Mouse (Mus musculus) layer of hippocampus, adult 11-12 months (tissue): Measurements from ENCODE around the gene Gm20388.

Experiments used
- DNase-seq: peaks from one replicate; pipeline ENCODE4 v3.0.0; 2022; ENCODE audit warnings: low spot score

The Gm20388 gene

GRCm38 (mm10) chr8:123284493-123284892, 3373.9 kb downstream of the Gm20388 start:
- no peak for DNase-seq

DNA sequence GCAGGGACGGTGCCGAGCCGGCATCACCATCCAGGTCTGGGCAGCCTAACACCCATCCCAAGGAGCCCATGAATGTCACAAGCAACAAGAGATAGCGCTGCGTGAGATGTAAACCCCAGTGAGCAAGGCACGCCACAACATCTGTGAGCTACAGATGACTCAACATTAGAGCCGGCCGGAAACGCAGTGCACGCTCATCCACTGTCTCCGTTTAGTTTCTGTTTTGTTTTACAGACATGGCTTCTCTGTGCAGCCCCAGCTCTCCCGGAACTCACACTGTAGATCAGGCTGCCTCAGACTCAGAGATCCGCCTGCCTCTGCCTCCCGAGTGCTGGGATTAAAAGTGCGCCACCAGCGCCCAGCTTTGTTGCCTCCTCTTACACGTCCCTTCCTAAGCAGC, 3376.7 kb downstream of the Gm20388 start:
- DNase-seq: no peak

DNA sequence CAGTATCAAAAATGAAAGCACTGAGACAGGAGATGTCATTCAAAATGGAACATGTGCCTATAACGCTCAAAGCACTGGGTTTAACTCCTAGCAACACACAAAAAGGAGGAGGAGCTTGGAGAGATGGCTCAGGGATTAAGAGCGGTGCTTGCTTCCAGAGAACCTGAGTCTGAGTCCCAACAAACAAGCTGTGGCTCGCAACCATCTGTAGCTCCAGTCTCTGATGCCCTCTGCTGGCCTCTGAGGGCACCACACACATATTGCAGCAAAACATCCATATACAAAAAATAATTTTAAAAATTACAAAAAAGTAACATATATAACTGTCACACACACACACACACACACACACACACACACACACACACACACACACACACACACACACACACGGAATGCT, 3379.5 kb downstream of the Gm20388 start:
- peak; percentile 38 for DNase-seq

DNA sequence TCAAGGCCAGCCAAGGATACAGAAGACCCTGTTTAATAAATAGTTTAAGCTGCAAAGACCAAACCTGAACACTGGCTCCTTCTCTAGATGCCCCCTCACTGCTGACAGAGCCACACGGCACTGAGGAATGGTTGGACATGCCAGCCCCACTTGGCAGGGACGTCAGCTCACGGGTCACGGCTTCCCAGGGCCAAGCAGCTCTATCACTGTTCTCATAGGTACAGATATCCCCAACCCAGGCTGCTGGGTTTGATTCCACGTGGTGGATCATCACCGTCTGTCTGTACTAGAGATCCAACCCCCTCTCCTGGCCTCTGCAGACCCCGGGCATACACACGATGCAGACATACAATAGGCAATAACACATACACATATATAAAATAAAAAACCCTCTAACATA, 3380.0 kb downstream of the Gm20388 start:
- DNase-seq: no peak

DNA sequence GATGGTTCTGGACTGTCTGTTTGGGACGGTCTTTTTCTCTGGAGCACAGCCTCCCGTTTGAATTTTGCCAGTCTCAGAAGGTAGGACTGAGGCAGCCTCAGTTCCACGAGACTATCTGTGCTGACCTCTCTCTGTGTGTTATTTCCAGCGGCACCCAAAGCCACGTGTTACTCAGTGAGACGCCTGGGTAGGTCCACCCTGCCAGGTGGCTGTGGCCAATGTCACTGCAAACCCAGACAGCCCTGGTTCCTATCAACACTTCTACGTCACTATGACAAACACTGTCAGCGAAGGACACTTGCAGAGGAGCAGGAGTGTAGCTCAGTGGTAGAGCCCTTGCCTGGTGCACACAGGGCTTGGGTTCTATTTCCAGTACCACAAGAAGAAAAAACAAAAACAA, 3381.1 kb downstream of the Gm20388 start:
- DNase-seq: no peak

GRCm38 (mm10) chr8:123292281-123292680, 3381.6 kb downstream of the Gm20388 start:
- no peak for DNase-seq

- DNase-seq: no peak
Measured at GRCm38 (mm10) chr8:123292785-123293184, 3382.1 kb downstream of the Gm20388 start.

DNA sequence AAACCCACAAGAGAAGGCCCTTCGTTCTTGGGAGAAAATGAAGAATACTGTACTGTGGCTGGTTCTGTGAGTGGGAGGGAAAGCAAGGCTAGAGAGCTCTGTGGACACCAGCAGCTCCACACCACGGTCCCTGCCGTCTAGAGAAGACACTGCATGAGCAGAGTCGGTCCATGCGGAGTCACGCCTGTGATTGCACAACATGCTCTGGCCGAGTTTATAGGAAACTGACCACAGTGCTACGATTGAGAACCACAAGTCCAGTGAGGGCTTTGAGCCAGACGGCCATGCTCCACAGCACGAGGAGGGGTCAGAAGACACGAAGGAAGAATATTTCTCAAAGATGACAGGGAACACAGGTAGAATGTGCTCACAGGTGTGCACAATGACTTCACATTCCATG, 3387.7 kb downstream of the Gm20388 start:
- DNase-seq: no peak

DNA sequence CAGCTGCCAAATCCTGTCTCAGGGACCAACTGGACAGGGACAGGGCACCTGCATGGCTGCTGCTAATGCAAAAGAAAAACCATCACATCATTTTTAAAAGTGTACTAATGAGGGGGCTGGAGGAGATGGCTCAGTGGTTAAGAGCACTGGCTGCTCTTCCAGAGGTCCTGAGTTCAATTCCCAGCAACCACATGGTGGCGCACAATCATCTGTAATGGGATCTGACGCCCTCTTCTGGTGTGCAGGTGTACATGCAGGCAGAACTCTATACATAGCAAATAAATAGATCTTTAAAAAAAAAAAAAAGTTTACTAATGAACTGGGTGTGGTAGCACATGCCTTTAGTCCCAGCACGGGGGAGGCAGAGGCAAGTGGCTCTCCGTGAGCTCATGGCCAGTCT, 3398.1 kb downstream of the Gm20388 start:
- no peak for DNase-seq

GRCm38 (mm10) chr8:123317781-123318466, 3407.3 kb downstream of the Gm20388 start:
- no peak for DNase-seq

DNA sequence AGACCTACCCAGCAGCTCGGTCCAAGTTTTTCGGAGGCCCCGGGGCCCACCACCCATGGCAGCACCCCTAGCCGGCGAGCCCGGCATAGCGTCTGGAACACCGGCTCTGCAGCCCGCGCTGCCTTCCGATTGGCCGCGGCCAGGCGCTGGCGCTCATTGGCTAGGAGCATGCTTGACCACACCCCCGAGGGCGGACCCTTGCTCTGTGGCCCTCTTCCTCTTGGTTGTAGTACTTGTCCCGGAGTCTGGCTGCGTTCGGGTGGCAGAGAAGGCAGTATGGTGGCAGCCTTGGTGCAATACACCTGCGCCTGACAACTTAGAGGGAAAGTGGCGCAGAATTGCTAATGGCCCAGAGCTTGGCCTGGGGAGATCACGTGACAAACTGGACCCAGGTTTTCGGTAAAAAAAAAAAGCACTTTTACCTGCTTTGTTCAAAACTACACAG, 3407.8 kb downstream of the Gm20388 start, which contains the start of gene Fanca:
Gene Fanca, minus strand, starts transcription at position 110 of the 445 bp plus-strand sequence.
- peak; percentile 91 for DNase-seq

- peak; percentile 54 for DNase-seq
Measured at GRCm38 (mm10) chr8:123319522-123320164, 3409.0 kb downstream of the Gm20388 start.

GRCm38 (mm10) chr8:123328552-123328951, 3417.9 kb downstream of the Gm20388 start:
- no peak for DNase-seq

DNA sequence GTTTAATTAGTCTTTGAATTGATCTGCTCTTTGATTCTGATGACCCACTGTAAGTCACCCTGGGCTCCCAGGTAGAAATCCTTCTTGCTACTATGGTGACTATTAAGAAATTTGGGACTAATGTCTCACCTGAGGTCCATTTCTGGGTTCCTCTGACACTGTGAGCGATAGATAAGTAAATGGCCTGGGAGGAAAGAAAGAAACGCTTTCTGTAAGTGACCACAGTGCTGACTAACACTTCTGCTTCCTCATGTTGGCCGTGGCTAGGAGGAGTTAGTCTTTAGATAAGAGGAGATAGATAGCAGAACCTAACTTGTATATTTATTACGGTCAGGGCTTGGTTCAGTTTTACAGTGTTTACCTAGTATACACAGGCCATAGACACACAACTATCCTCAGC, 3418.7 kb downstream of the Gm20388 start:
- DNase-seq: no peak

DNA sequence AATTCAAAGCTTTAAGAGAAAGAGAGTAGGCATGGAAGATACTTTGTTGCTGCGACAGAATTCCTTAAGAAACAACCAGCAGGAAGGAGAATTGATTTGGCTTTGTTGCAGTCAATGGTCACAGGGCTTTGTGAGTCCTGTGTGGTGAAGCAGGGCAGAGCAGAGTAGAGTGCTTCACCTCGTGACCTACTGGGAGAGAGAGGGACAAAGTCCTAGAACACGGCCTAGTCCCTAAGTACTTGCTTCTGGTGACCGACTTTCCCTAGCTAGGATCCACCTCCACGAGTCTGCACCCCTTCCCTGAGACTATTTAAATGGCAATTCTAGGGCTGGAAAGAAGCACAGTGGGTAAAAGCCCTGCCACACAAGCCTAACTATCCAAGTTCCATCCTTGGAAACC, 3419.3 kb downstream of the Gm20388 start:
- no peak for DNase-seq

- DNase-seq: no peak
Measured at GRCm38 (mm10) chr8:123330701-123331100, 3420.1 kb downstream of the Gm20388 start.

DNA sequence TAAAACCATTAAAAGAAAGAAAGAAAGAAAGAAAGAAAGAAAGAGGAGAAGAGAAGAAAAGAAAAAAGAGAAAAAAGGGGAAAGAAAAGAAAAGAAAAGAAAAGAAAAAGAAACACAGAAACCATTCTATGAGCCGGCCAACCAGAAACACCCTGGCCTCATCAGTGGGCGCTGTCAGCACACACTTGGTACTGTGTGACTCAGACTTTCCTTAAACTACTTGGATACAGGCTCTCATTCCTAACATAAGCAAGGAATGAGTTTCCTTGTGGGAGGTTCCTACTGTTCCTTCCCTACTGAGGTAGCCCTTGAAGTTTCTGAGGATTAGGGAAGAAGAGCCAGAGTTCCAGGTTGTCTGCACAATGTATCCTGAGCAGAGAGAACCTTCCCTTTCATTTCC, 3420.7 kb downstream of the Gm20388 start:
- no peak for DNase-seq

DNA sequence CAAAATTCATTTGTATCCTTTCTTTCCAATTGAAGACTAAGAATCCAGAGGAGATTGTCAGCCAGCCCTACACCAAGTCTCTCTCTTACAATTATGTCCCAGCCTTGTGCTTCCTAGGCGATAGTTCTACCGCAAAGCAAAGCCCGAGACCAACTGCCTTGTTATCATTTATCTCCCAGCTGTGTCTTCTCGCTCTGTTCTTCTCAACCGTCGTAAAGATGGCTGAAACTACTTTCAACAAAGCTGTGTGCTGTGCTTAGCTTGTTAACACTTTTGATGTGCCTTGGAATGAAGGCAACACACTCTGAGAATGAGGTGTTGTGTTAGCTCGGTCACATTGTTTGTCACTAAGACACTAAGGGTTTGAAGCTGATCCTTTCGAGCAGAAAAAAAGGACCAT, 3421.2 kb downstream of the Gm20388 start:
- DNase-seq: no peak

DNA sequence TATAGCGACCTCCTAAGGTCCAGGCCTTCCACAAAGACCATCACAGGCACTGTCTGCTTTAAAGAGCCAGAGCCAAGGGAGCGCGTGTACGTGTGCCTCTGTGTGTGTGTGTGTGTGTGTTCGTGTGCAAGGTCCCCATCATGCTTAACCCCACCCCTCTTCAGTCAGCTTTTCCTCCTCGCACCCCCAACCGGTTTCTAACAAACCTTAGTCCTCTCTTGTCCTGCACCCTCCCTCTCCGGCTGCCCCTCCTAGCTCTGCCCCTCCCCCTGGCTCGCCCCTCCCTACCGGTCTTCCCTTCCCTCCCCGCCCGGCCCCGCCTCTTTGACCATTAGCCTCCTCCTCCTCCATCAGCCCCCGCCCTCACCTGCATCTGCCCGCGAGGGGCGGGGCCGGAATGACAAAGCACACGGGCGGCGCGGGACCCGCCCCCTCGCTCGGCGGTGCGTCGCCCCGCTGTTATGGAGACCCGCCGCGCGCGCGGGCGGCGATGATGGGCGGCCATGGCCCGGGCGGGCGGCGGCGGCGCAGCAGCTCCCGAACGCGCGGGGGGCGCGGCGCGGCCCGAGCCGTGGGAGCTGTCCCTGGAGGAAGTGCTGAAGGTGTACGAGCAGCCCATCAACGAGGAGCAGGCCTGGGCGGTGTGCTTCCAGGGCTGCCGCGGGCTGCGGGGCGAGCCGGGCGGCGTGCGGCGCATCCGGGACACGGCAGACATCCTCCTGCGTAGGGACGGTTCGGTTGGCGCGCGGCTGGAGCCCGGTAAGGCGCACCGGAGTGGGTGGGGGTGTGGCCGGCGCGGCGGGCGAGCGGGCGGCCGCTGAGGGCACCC, 3421.8 kb downstream of the Gm20388 start, which contains the start of gene Spire2:
Gene Spire2, plus strand, starts transcription at position 452 of the 829 bp plus-strand sequence.
- peak; percentile 62 for DNase-seq

GRCm38 (mm10) chr8:123333091-123333587, 3422.5 kb downstream of the Gm20388 start:
- DNase-seq: no peak

GRCm38 (mm10) chr8:123333864-123334263, 3423.2 kb downstream of the Gm20388 start:
- peak; percentile 18 for DNase-seq

DNA sequence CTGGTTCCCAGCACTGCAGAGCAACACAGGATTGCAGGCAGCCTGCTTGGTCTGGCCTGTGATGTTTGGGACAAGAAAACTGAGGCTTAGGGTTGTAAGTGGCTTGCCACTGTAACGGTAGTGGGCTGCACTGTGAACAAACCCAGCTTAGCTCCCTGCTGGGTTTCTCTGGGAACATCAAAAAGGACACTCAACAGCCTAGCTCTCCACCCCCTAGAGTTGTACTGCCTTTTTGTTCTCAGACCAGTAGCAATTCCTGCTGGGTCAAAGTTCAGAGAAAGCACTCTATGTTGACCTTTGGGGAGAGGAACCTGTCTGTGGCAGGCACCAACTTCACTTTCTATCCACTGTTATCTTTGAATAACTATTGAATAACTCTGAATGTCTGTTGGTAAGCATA, 3423.8 kb downstream of the Gm20388 start:
- DNase-seq: no peak
